Comparison of ENCODE assay signal across 8 mouse cellular contexts in genomic region chr9:94539346-94539865, GRCm38 (mm10). TPM values are rescaled to one million over a fixed set of nuclear protein-coding genes. Genes with fewer than 3 reads are reported as not detected.
A peak's percentile ranks its signal among the peaks of the same experiment; 100 is the strongest.
DNase-seq lines count a peak whose midpoint lies in the region; ATAC-seq lines count a peak whose summit lies in the region.

No protein-coding gene starts in this region.

- no peaks in the 10 kb centered on the region for H3K27me3 ChIP-seq in heart, embryonic 14.5 days (ENCODE audit: control insufficient read depth, insufficient read depth, low read length)
- no peaks in the 10 kb centered on the region for H3K27me3 ChIP-seq in hindbrain, embryonic 13.5 days
- no peaks in the 10 kb centered on the region for H3K27me3 ChIP-seq in midbrain, embryonic 15.5 days (replicated peaks)

- 40% methylated on average over 8 of the region's 8 CpGs for WGBS in heart, embryonic 14.5 days
- 25% methylated on average over 8 of the region's 8 CpGs for WGBS in hindbrain, embryonic 13.5 days
- WGBS in midbrain, embryonic 15.5 days: 24% methylated on average over 8 of the region's 8 CpGs

- DNase-seq in heart, postnatal 10 days: no peak
- peak; percentile 3 for DNase-seq in NIH3T3 (ENCODE audit: low read depth)
- DNase-seq in urinary bladder, postnatal 10 days (ENCODE audit: low spot score): no peak
- no peak for DNase-seq in cerebellum, adult 9-11 months
- no peak for DNase-seq in spleen, postnatal 14 days (ENCODE audit: low spot score in 2 of 2)

- no peak for ATAC-seq in heart, embryonic 14.5 days (ENCODE audit: insufficient number of reproducible peaks, insufficient read depth, low FRiP score, low read depth)
- ATAC-seq in hindbrain, embryonic 13.5 days (ENCODE audit: low FRiP score): no peak
- ATAC-seq in midbrain, embryonic 15.5 days (replicated peaks): no peak

- H3K4me3 ChIP-seq in heart, embryonic 14.5 days (ENCODE audit: control insufficient read depth in 1 of 2, insufficient read depth in 1 of 2, low read depth in 1 of 2, low read length in 2 of 2): peak overlapping the region in 1 of 2 experiments; percentile 79; a peak in 3 of 4 replicates
- peak overlapping the region; percentile 82 for H3K4me3 ChIP-seq in hindbrain, embryonic 13.5 days
- H3K4me3 ChIP-seq in midbrain, embryonic 15.5 days: peak overlapping the region; percentile 68

- H3K4me2 ChIP-seq in heart, embryonic 14.5 days (ENCODE audit: low read length): peak overlapping the region; percentile 73
- peak overlapping the region; percentile 79 for H3K4me2 ChIP-seq in hindbrain, embryonic 13.5 days
- H3K4me2 ChIP-seq in midbrain, embryonic 15.5 days: peak overlapping the region; percentile 77

- H3K36me3 ChIP-seq in heart, embryonic 14.5 days (ENCODE audit: control insufficient read depth, insufficient read depth, low read length): no peaks in the 10 kb centered on the region
- no peaks in the 10 kb centered on the region for H3K36me3 ChIP-seq in hindbrain, embryonic 13.5 days
- H3K36me3 ChIP-seq in midbrain, embryonic 15.5 days (replicated peaks): no peaks in the 10 kb centered on the region

- no peaks in the 10 kb centered on the region for H3K9me3 ChIP-seq in heart, embryonic 14.5 days (ENCODE audit: control insufficient read depth, low read length)
- H3K9me3 ChIP-seq in hindbrain, embryonic 13.5 days: no peaks in the 10 kb centered on the region
- no peaks in the 10 kb centered on the region for H3K9me3 ChIP-seq in midbrain, embryonic 15.5 days

- H3K9ac ChIP-seq in heart, embryonic 14.5 days (ENCODE audit: low read length): peak overlapping the region; percentile 95
- H3K9ac ChIP-seq in hindbrain, embryonic 13.5 days: peak overlapping the region; percentile 88; the same call in 1 of the 2 replicates
- H3K9ac ChIP-seq in midbrain, embryonic 15.5 days: peak overlapping the region; percentile 66; the same call in 1 of the 2 replicates

- peaks cover 0 to 4% of the 10 kb centered on the region in 2 experiments; a peak in 2 of 4 replicates for H3K4me1 ChIP-seq in heart, embryonic 14.5 days (ENCODE audit: control insufficient read depth in 2 of 2, insufficient read depth in 2 of 2, low read length in 2 of 2)
- peaks cover 31% of the 10 kb centered on the region for H3K4me1 ChIP-seq in hindbrain, embryonic 13.5 days (replicated peaks)
- H3K4me1 ChIP-seq in midbrain, embryonic 15.5 days: peaks cover 23% of the 10 kb centered on the region

- peak overlapping the region in 1 of 2 experiments; percentile 98; a peak in 2 of 4 replicates for H3K27ac ChIP-seq in heart, embryonic 14.5 days (replicated peaks in 1 of 2; ENCODE audit: control insufficient read depth in 1 of 2, insufficient read depth in 1 of 2, low read depth in 2 of 2, low read length in 2 of 2)
- no peak overlapping the region for H3K27ac ChIP-seq in hindbrain, embryonic 13.5 days
- H3K27ac ChIP-seq in midbrain, embryonic 15.5 days: no peak overlapping the region

- intact Hi-C loops in heart, postnatal 10 days (cut with DNase I): loop anchor here (2.0 to 10.0 kb wide), 4 partner anchors 43 to 975 kb away; partner anchors contain the start of gene U2surp

RNA-seq across cellular contexts. Expression of gene 1190002N15Rik, which starts 1.5 kb away (rescaled TPM):
- polyA plus RNA-seq in heart, embryonic 14.5 days (2014; fragmentation: Nextera tagmentation; extraction: Ambion mirVana): 49.7 and 56.2 TPM in 2 replicates
- 10 to 100 TPM; 26.3 to 38.5 TPM for total RNA-seq in heart, postnatal 10 days (2021)
- polyA plus RNA-seq in hindbrain, embryonic 13.5 days (2015; fragmentation: Nextera tagmentation; extraction: Ambion mirVana): 6.0 and 6.4 TPM in 2 replicates
- polyA plus RNA-seq in midbrain, embryonic 15.5 days (2015; fragmentation: Nextera tagmentation; extraction: Ambion mirVana): 13.6 and 14.1 TPM in 2 replicates
